Mouse (Mus musculus) embryonic stem cell, embryonic (primary cell): Measurements from ENCODE around the gene Tgfbrap1.
"Not testable (repeated sequence)": the region's sequence is repeated elsewhere in the genome, so short reads cannot be mapped to it uniquely, and the experiment has no call there.

Source experiments
- CTCF ChIA-PET, 4 experiments: fragments of 300-600 bp in 2 of 4; fragments of 350-600 bp in 2 of 4; sonication (Branson Sonifier 250); formaldehyde crosslinking; loops; one replicate each; lab custom pipeline; 2022; ENCODE audit warnings: inconsistent platforms in 2 of 4; lab: Charles Lee
- POLR2A ChIA-PET, 4 experiments: fragments of 300-600 bp in 2 of 4; fragments of 350-600 bp in 2 of 4; sonication (Branson Sonifier 250); formaldehyde crosslinking; loops; one replicate each; lab custom pipeline; 2022; ENCODE audit warnings: antibody characterized with exemption in 4 of 4, inconsistent platforms in 1 of 4; lab: Charles Lee

Gene Tgfbrap1

DNA sequence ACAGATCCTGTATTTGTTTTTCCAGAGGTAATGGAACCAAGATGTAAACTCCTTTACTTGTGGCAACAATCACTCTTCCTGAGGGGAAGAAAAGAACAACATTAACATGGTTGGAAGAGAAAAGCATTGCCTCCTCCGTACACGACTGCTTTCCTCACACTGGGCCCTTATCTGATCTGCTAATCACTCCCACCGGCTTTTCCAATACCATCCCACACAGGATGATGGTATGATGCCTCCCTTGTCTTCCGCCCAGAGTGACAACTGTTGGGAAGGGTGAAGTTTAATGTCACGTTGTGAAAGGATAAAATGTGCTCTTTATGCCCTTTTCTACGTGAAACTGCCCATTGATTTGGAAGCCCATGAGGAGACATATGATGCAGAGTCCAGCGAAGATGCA is 30.9 kb downstream of the Tgfbrap1 start:
- ChIA-PET POLR2A (no interaction called here), CTCF (no interaction called here)

DNA sequence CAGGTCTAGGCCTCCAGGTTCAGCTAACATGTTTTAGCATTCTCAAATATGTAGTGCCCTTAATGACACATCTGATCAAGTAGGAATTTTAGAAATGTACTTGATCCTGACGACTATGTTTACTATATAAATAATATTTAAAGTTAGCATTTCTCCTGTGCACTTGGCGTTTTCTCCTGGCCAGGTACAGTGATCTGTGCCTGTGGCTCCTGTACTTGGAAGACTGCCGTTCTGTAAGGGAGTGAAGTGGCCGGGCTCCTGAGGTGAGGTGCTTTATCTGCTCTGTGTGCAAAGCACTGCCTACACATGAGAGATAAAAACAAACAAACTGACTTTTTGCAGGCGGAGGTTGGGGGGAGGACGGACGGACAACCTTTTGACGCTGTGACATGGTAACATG is 31.9 kb downstream of the Tgfbrap1 start:
- ChIA-PET CTCF (interaction anchor here (0.6 to 1.0 kb wide), 5 partner anchors 10 to 153 kb away, joined by 3 read pairs; no protein-coding TSS in a partner anchor), POLR2A (interaction anchor here in 1 of 4 experiments (0.7 kb wide), 1 partner anchor 1279 kb away, joined by 3 read pairs; no protein-coding TSS in a partner anchor)

DNA sequence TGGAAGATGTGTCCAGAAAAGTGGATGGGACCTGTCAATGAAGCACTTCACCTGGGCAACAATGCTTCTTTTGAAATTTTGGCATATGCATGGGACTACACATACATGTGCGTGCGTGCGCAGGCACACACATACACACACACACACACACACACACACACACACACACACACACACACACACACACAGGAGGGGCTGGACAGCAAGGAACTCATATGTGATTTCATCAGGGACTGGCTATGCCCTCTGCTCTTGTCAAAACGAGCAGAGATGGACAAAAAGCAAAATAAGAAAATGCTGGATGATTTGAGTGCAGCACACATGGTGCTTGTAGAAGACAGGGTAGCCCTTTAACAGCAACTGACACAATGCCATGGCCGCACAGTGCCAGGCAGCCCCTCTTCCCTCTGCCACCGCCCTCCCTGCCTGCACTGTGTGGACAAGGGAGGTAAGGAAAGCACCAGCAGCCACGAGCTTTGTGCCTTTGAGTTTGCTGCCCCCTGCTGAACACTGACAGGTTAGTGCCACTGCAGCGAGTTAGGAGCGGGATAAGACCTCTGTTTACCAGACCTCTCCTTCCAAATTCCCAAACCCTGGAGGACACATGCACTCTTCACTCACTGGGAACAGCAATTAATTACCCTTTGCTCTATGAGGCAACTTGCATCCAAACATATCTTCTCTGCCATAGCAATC is 32.7 kb downstream of the Tgfbrap1 start:
- ChIA-PET CTCF (interaction anchor here (0.6 to 1.0 kb wide), 9 partner anchors 9 to 496 kb away, joined by 3 to 5 read pairs (median 3); no protein-coding TSS in a partner anchor), POLR2A (interaction anchor here in 1 of 4 experiments (0.7 kb wide), 1 partner anchor 1280 kb away, joined by 3 read pairs; no protein-coding TSS in a partner anchor)

DNA sequence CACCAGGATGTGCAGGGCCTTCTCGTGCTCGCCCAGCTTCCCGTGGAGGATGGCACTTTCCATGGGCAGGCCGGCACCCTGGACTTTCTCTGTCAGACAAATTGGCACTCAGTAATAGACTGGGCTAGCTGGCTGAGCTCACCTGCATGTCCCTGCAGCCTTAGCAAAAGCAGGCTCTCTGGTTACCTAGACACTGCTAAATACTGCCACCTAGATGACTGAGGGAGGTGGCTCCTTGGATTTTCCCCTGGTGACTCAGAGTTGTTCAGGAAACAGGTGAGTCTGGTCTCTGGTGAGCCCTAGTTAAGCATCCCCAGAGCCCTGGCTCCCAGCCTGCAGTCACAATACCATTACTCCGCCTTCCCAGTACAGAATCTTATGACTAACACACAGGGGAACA is 46.5 kb downstream of the Tgfbrap1 start:
- ChIA-PET POLR2A (no interaction called here), CTCF (interaction anchor here in 2 of 4 experiments (0.9 to 1.7 kb wide), 4 partner anchors 14 to 138 kb away, joined by 3 to 6 read pairs (median 4); no protein-coding TSS in a partner anchor)

DNA sequence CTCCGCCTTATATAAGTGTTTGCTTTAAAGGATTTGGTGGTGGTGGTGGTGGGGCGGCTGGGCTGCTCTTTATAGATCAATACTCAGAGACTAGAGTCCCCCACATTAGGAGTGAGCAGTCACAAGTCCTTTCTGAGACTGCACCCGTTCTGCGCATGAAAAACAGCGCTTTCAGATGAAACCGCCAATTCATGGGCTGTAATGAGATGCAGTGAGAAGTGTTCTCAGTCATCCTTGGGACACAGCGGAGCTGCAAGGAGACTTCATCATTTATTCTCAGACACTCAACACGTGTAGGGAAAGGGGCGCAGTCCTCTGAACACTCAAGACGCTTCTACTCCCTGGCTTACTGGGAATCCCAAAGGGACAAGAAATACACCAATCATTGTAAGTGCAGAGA is 50.6 kb downstream of the Tgfbrap1 start:
- ChIA-PET CTCF (no interaction called here), POLR2A (interaction anchor here in 2 of 4 experiments (0.6 to 0.7 kb wide), 2 partner anchors 210 to 1821 kb away, joined by 3 to 4 read pairs; no protein-coding TSS in a partner anchor)

DNA sequence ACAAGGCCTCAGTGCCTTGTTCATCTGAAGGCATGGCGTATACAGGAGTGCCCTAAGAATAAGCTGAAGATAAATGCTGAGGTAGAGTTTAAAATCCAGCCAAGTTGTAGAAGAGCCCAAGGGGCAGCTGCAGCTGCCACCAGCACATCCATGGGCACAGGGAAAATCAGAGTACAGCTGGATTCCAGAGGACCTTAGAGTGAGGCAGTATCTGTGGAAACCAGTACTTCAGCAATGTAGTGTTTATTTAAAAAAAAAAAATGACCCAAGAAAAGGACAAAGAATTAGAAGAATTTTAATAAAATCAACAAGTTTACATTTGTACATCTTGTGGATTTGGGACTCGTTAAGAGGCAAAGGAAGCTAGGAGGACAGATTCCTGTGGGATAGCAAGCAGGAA is 51.4 kb downstream of the Tgfbrap1 start:
- ChIA-PET CTCF (interaction anchor here in 1 of 4 experiments (0.8 kb wide), 1 partner anchor 19 kb away, joined by 3 read pairs; no protein-coding TSS in a partner anchor), POLR2A (interaction anchor here in 1 of 4 experiments (0.6 kb wide), 1 partner anchor 1820 kb away, joined by 3 read pairs; no protein-coding TSS in a partner anchor)

DNA sequence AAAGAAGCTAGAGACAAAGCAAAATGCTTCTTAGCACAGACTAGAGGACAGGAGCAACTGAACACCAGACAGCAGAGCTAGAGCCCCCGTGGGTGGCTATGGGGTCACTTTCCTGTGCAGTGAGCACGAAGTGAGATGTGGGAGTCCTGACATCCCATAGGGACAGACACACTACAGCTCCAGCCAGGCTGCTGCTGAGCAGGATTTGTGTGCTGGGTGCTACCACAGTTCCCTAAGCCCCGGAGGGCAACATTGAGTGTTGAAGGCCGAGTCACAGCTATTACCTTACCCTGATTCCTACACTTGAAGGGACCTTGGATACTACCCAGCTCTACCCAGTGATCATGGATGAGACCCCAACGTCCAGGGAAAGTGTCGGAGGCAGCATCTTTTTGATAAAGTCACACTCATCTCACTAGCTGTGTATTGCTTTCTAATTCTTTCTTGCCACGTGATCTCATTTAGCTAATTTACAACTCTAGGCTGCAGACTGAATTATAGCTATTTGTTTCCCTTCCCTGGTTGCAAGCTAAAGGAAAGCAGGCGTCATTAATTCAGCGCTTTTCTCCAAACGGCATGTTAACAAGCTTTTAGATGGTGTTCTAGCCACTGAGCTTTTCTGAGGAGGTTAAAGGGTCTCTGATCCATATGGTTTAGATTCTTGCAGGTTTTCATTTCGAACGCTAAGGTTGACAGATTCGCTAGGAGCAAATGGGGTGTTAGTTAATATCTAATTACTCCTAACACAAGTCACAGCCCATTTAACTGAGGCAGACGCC is 53.0 kb downstream of the Tgfbrap1 start:
- ChIA-PET POLR2A (no interaction called here), CTCF (no interaction called here)

DNA sequence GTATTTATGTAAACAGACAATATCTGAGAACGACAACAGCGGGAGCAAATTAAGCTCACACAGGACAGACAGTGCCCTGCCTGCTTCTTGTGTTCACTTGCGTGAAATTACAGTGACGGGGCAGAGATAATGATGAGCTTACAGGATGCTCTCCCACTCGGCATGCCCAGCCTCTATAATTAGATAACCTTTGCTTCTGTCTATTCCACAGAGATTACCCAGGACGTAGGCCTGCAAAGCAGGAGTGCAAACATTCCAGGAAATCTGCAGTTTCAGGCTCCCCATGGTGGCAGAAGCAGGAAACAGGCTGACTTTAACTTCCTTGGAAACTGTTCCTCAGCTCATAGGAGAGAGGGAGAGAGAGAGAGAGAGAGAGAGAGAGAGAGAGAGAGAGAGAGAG is 56.2 kb downstream of the Tgfbrap1 start:
- ChIA-PET POLR2A (no interaction called here), CTCF (interaction anchor here in 1 of 4 experiments (0.6 kb wide), 1 partner anchor 984 kb away, joined by 3 read pairs; no protein-coding TSS in a partner anchor)

DNA sequence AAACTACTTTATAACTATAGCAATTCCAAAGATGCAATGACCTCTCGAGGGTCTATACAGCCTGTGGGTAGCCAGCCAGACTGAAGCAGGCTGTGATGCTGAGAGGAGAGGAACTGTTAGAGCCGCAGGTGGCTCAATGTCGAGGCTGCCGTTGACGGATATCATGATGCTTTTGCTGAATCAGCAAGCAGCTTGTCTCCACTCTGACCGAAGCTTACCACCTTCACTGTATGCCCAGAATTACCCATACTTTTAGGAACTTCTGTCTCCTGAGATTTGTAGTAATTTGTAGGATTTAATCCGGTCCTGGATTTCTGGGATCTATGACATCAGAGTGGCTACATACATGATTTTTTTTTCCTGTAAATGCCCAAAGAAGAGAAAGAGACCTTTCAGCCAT is 62.4 kb downstream of the Tgfbrap1 start:
- POLR2A ChIA-PET: no interaction called here
- CTCF ChIA-PET: no interaction called here

DNA sequence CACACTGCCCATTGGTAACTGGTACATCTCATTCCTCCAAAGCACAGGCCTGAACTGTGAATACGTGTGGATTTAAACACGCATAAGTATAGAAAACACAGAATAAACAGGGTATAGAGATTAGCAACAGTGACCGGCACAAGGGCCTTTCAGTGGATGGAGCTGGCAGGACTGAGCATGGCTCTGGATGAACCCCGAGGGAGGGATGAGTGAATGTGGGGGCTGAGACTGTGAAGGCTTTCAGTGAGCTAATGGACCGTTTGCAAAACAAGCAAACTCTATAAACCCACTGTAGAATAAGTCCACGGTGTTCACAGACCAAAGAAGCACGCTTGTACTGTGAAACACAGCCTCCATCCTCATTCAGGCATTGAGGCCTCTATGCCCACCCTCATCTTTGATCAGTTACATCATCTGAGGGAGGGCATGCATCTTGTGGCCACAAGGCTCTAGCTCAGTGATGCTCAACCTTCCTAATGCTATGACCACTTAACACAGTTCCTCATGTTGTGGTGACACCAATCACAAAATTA is 83.2 kb downstream of the Tgfbrap1 start:
- POLR2A ChIA-PET, CTCF ChIA-PET: not testable (repeated sequence)

DNA sequence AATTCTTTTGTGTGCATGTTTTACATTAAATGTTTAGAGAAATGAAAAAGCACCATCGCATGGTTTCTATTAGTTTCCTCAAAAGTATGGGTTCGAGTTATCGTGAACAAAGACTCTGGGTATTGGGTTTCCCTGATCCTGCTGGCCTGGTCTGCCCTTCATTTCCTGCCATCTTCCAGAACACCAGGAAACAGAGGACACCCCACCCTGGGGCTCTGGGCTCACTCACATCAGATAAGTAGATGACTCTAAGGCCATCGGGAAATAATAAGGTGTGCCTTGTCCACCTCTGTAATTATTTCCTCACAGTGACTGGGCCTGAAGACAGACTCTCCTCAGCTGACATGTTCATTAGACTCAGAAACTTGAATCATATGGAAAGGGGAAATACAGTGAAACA is 88.0 kb downstream of the Tgfbrap1 start:
- POLR2A ChIA-PET: no interaction called here
- CTCF ChIA-PET: no interaction called here

DNA sequence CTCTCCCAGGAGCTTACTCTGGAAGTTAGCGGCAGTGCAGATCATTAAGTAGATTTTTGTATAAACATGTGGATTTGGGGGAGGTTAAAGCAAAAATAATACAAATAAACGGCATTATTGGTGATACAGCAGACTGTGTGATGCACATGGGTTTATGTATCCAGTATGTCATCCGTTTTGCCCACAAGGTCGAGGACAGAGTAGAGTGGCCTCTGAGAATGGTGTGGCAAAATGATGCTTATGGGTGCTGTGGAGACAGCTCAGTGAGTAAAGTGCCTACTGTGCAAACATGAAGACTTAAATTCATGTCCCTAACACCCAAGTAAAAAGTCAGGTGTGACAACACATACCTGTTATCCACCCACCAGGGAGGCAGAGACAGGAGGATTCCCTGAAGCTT is 91.9 kb downstream of the Tgfbrap1 start:
- CTCF ChIA-PET: no interaction called here
- POLR2A ChIA-PET: no interaction called here

DNA sequence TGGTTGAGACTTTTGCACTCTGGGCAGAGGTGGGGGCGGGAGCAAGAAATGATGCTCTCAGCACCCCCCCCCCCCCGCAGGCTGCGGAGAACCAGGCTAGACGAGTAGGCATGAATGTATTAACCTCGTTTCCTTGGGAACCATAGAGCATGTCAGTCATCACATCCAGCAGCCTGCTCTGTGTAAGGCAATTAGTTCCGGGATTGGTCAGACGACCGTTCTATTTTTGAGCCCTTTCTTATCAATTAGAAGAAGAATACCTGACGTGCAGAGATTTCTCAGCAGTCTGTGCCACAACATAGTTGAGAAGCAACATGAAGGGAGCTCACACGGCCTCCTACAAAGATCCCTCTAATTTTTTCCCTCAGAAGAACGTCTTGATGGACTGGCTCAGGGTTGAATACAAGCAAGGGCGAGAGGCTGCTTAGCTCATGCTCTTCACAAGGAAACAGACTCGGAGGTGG is 92.4 kb downstream of the Tgfbrap1 start:
- CTCF ChIA-PET: no interaction called here
- POLR2A ChIA-PET: no interaction called here
